Mouse (Mus musculus) cerebellum, postnatal 36 days (tissue): ENCODE measurements around the gene Ifit2.

Source experiments
- DNase-seq, 2 experiments: peaks; one replicate each; pipeline ENCODE4 v3.0.0; 2021 to 2022; ENCODE audit warnings: mixed read lengths in 2 of 2

Gene Ifit2

GRCm38 (mm10) chr19:34550534-34551223, at the start of gene Ifit2:
Gene Ifit2 (plus strand): TSS chr19:34550694.
- DNase-seq: peak; percentile 44 to 47

- peak; percentile 17 to 33 for DNase-seq
Observed at GRCm38 (mm10) chr19:34500763-34501162, 49.7 kb upstream of the Ifit2 start.

- no peak for DNase-seq
Observed at GRCm38 (mm10) chr19:34505161-34505721, 45.3 kb upstream of the Ifit2 start.

- no peak for DNase-seq
Observed at GRCm38 (mm10) chr19:34510717-34511116, 39.8 kb upstream of the Ifit2 start.

- no peak for DNase-seq
Observed at GRCm38 (mm10) chr19:34511528-34511927, 39.0 kb upstream of the Ifit2 start.

- DNase-seq: no peak
Observed at GRCm38 (mm10) chr19:34515681-34516080, 34.8 kb upstream of the Ifit2 start.

- no peak for DNase-seq
Observed at GRCm38 (mm10) chr19:34516346-34516745, 34.1 kb upstream of the Ifit2 start.

- no peak for DNase-seq
Observed at GRCm38 (mm10) chr19:34517197-34517596, 33.3 kb upstream of the Ifit2 start.

- peak; percentile 15 to 17 for DNase-seq
Observed at GRCm38 (mm10) chr19:34517812-34518594, 32.5 kb upstream of the Ifit2 start.

- DNase-seq: no peak
Observed at GRCm38 (mm10) chr19:34518786-34519185, 31.7 kb upstream of the Ifit2 start.

- no peak for DNase-seq
Observed at GRCm38 (mm10) chr19:34519646-34520045, 30.8 kb upstream of the Ifit2 start.

- DNase-seq: no peak
Observed at GRCm38 (mm10) chr19:34520051-34520450, 30.4 kb upstream of the Ifit2 start.

GRCm38 (mm10) chr19:34521361-34521760, 29.1 kb upstream of the Ifit2 start:
- no peak for DNase-seq

GRCm38 (mm10) chr19:34521978-34522377, 28.5 kb upstream of the Ifit2 start:
- no peak for DNase-seq

GRCm38 (mm10) chr19:34523106-34523725, 27.3 kb upstream of the Ifit2 start:
- no peak for DNase-seq

- no peak for DNase-seq
Observed at GRCm38 (mm10) chr19:34524646-34525045, 25.8 kb upstream of the Ifit2 start.

GRCm38 (mm10) chr19:34526321-34526923, 24.1 kb upstream of the Ifit2 start:
- peak in 1 of 2 experiments; percentile 10 for DNase-seq

GRCm38 (mm10) chr19:34526941-34527682, 23.4 kb upstream of the Ifit2 start, which contains the start of gene Lipa:
Gene Lipa (minus strand): TSS chr19:34527474.
- DNase-seq: peak; percentile 94 to 97

- no peak for DNase-seq
Observed at GRCm38 (mm10) chr19:34532061-34532751, 18.3 kb upstream of the Ifit2 start.

- no peak for DNase-seq
Observed at GRCm38 (mm10) chr19:34539422-34539821, 11.1 kb upstream of the Ifit2 start.

- no peak for DNase-seq
Observed at GRCm38 (mm10) chr19:34546211-34546610, 4.3 kb upstream of the Ifit2 start.
